32 mouse cellular contexts compared by ENCODE assay signal in the genomic region with DNA sequence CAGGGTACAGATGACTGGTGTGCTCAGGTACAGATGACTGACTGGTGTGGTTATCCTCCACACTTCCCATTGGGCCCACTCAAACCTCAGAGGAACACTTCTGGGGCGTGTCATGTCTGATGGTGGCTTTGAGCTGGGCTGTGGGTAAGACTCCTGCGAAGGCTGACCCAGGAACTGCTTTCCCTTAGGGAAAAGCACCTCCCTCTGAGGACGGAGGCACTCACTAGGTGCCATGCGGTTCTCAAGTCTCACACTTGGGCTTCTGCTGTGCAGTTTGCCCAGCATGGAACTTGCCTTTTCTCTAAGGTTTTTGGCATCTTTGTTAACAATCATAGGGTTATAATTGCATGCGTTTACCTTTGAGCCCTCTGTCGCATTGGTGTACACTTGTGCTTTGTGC. TPM values are rescaled to one million over a fixed set of nuclear protein-coding genes. Genes with fewer than 3 reads are reported as not detected.
A peak's percentile ranks its signal among the peaks of the same experiment; 100 is the strongest.
DNase-seq lines count a peak whose midpoint lies in the region; ATAC-seq lines count a peak whose summit lies in the region.
"Had no signal": no experiment of that assay in that cellular context is flagged by ENCODE, and none has a peak within 500 bp of the region (broad histone marks: within the 10 kb centered on the region; RNA-seq: fewer than 3 reads in every experiment).

No protein-coding gene starts in this region.

- H3K27me3 ChIP-seq in embryonic facial prominence, embryonic 10.5 days (replicated peaks; ENCODE audit: low read depth, poor library complexity, severe bottlenecking) = no peaks in the 10 kb centered on the region
- no peaks in the 10 kb centered on the region for H3K27me3 ChIP-seq in kidney, embryonic 16.5 days (ENCODE audit: insufficient read depth, low read length)
- H3K27me3 ChIP-seq: embryonic facial prominence, embryonic 13.5 days had no signal

- H3K9me3 ChIP-seq in embryonic facial prominence, embryonic 10.5 days = no peaks in the 10 kb centered on the region
- H3K9me3 ChIP-seq in kidney, embryonic 16.5 days (ENCODE audit: low read length) = no peaks in the 10 kb centered on the region
- H3K9me3 ChIP-seq: embryonic facial prominence, embryonic 13.5 days had no signal

- peak; percentile 37 for ATAC-seq in common myeloid progenitor, adult 5-6 weeks (replicated peaks; ENCODE audit: low read depth, poor library complexity, severe bottlenecking)
- 0 out of 2 replicates have a peak, but pooled peaks have one; percentile 26 for ATAC-seq in megakaryocyte-erythroid progenitor cell, adult 5-6 weeks (replicated peaks; ENCODE audit: low FRiP score, low TSS enrichment, poor library complexity, severe bottlenecking)
- no peak for ATAC-seq in kidney, embryonic 16.5 days (ENCODE audit: low FRiP score, low TSS enrichment)
- ATAC-seq: CD4-positive, CD25-positive, alpha-beta regulatory T cell, adult 4 months; forebrain, embryonic 14.5 days; forebrain, postnatal 0 days; hindbrain, postnatal 0 days; inflammation-experienced regulatory T-cells, adult 6 months; intestine, embryonic 16.5 days had no signal

- intact Hi-C loops in heart, postnatal 36 days (cut with DNase I) = no loop called here

- no peaks in the 10 kb centered on the region for H3K79me2 ChIP-seq in macrophage (ENCODE audit: inconsistent target)

- H3K4me1 ChIP-seq in embryonic facial prominence, embryonic 10.5 days = peaks cover 17% of the 10 kb centered on the region
- peaks cover 18% of the 10 kb centered on the region for H3K4me1 ChIP-seq in kidney, embryonic 16.5 days (ENCODE audit: insufficient read depth, low read length)

- DNase-seq in heart, adult 11 months = peak; percentile 74
- DNase-seq in heart, postnatal 36 days = no peak
- DNase-seq in embryonic facial prominence, embryonic 10.5 days (ENCODE audit: low spot score) = no peak
- DNase-seq in gastrocnemius, postnatal 4 days (ENCODE audit: low spot score in 2 of 2) = no peak
- DNase-seq: adrenal gland, adult 2 months; adrenal gland, postnatal 14 days; cerebellum, adult 18-20 months; cerebellum, adult 9-10 months; forebrain, postnatal 0 days; gastrocnemius, postnatal 10 days; gastrocnemius, postnatal 36 days; heart, adult 2 months; heart, postnatal 4 days had no signal

- whole genome bisulfite sequencing in macrophage (ENCODE audit: missing documents) = 65% methylated on average over 6 of the region's 6 CpGs
- 83% methylated on average over 6 of the region's 6 CpGs for WGBS in embryonic facial prominence, embryonic 10.5 days
- 88% methylated on average over 6 of the region's 6 CpGs for WGBS in kidney, embryonic 16.5 days

- H3K9ac ChIP-seq in kidney, embryonic 16.5 days (replicated peaks; ENCODE audit: low read length) = no peak overlapping the region
- H3K9ac ChIP-seq: embryonic facial prominence, embryonic 13.5 days; forebrain, postnatal 0 days; hindbrain, embryonic 14.5 days had no signal

- no peak overlapping the region for H3K4me2 ChIP-seq in kidney, embryonic 16.5 days (replicated peaks; ENCODE audit: low read depth, low read length)
- H3K4me2 ChIP-seq: embryonic facial prominence, embryonic 13.5 days; heart, embryonic 11.5 days; hindbrain, embryonic 14.5 days had no signal

- no peaks in the 10 kb centered on the region for H3K36me3 ChIP-seq in macrophage (ENCODE audit: inconsistent target)
- H3K36me3 ChIP-seq in embryonic facial prominence, embryonic 10.5 days (replicated peaks) = no peaks in the 10 kb centered on the region
- no peaks in the 10 kb centered on the region for H3K36me3 ChIP-seq in kidney, embryonic 16.5 days (ENCODE audit: insufficient read depth, low read length)
- H3K36me3 ChIP-seq: embryonic facial prominence, embryonic 13.5 days had no signal

- H3K27ac ChIP-seq in macrophage = peak overlapping the region; percentile 34
- H3K27ac ChIP-seq in embryonic facial prominence, embryonic 10.5 days (replicated peaks) = no peak overlapping the region
- no peak overlapping the region for H3K27ac ChIP-seq in kidney, embryonic 16.5 days (ENCODE audit: low read length)
- H3K27ac ChIP-seq: embryonic facial prominence, embryonic 13.5 days; heart, adult 2 months; hindbrain, embryonic 14.5 days; hindbrain, postnatal 0 days had no signal

- H3K4me3 ChIP-seq in macrophage (ENCODE audit: inconsistent target) = no peak overlapping the region
- no peak overlapping the region for H3K4me3 ChIP-seq in embryonic facial prominence, embryonic 10.5 days
- no peak overlapping the region for H3K4me3 ChIP-seq in kidney, embryonic 16.5 days (ENCODE audit: low read length)
- H3K4me3 ChIP-seq: embryonic facial prominence, embryonic 13.5 days; erythroblast, embryonic 14.5 days; heart, adult 2 months had no signal

RNA-seq across cellular contexts. Expression of gene Gm28729, which starts 10.4 kb away (rescaled TPM):
- not detected for total RNA-seq in heart, postnatal 36 days (2021)
- total RNA-seq in common myeloid progenitor, adult 5-6 weeks (2017) = not detected in 2 replicates
- total RNA-seq in macrophage (2018; cell fraction: chromatin; rRNA removed) = under 1 TPM in 6 of 26 experiments, not detected in 20; 0.37 to 0.64 (median 0.42) TPM
- under 1 TPM in 2 of 26 experiments, not detected in 24; 0.06 to 0.08 TPM for total RNA-seq in macrophage (2018; cell fraction: cytosol; rRNA removed)
- total RNA-seq in macrophage (2018; cell fraction: nucleus; rRNA removed) = under 1 TPM in 3 of 26 experiments, not detected in 23; 0.22 to 0.54 (median 0.34) TPM
- 0.09 TPM in 1 of 3 replicates, not detected in the others for polyA plus RNA-seq in macrophage (2018)
- total RNA-seq in megakaryocyte-erythroid progenitor cell, adult 5-6 weeks (2014; fragmentation: Nextera tagmentation) = not detected in 2 replicates
- not detected in 2 replicates for total RNA-seq in megakaryocyte-erythroid progenitor cell, adult 5-6 weeks (2017)
- polyA plus RNA-seq in embryonic facial prominence, embryonic 10.5 days (2016; fragmentation: Nextera tagmentation; extraction: Ambion mirVana) = not detected in 2 replicates
- total RNA-seq in gastrocnemius, postnatal 4 days (2021) = 1 to 10 TPM in 1 of 2 experiments, under 1 TPM in 1; 0.66 to 1.0 TPM
- not detected in 2 replicates for polyA plus RNA-seq in kidney, embryonic 16.5 days (2015; fragmentation: Nextera tagmentation; extraction: Ambion mirVana)
- total RNA-seq: adrenal gland, postnatal 14 days; adrenal gland, postnatal 4 days; gastrocnemius, adult 18-20 months; heart, adult 2 months; heart, postnatal 4 days; MEL had no signal
- polyA plus RNA-seq: adrenal gland, adult 2 months; C2C12; CD4-positive, CD25-positive, alpha-beta regulatory T cell, adult 4 months; embryonic facial prominence, embryonic 13.5 days; erythroblast, embryonic 14.5 days; heart, adult 2 months; heart, embryonic 11.5 days; heart, embryonic 14.5 days; heart, postnatal 0 days; inflammation-experienced regulatory T-cells, adult 6 months; intestine, embryonic 16.5 days had no signal

RNA-seq across cellular contexts. Expression of gene Rnf7, which starts 57.0 kb away (rescaled TPM):
- 10 to 100 TPM; 71.1 to 74.7 TPM for total RNA-seq in heart, postnatal 36 days (2021)
- total RNA-seq in common myeloid progenitor, adult 5-6 weeks (2017) = 43.0 and 54.9 TPM in 2 replicates
- 10 to 100 TPM in 17 of 26 experiments, 1 to 10 TPM in 9; 3.3 to 29.2 (median 14.6) TPM for total RNA-seq in macrophage (2018; cell fraction: chromatin; rRNA removed)
- total RNA-seq in macrophage (2018; cell fraction: cytosol; rRNA removed) = 100 to 1,000 TPM in 9 of 26 experiments, 10 to 100 TPM in 17; 71.0 to 128 (median 94.6) TPM
- total RNA-seq in macrophage (2018; cell fraction: nucleus; rRNA removed) = 10 to 100 TPM; 11.7 to 54.8 (median 26.2) TPM
- polyA plus RNA-seq in macrophage (2018) = 113 to 148 TPM (median 123 TPM) in 3 replicates
- total RNA-seq in megakaryocyte-erythroid progenitor cell, adult 5-6 weeks (2014; fragmentation: Nextera tagmentation) = 79.3 and 98.7 TPM in 2 replicates
- total RNA-seq in megakaryocyte-erythroid progenitor cell, adult 5-6 weeks (2017) = 30.5 and 54.9 TPM in 2 replicates
- polyA plus RNA-seq in embryonic facial prominence, embryonic 10.5 days (2016; fragmentation: Nextera tagmentation; extraction: Ambion mirVana) = 264 and 272 TPM in 2 replicates
- 10 to 100 TPM; 87.3 to 91.2 TPM for total RNA-seq in gastrocnemius, postnatal 4 days (2021)
- polyA plus RNA-seq in kidney, embryonic 16.5 days (2015; fragmentation: Nextera tagmentation; extraction: Ambion mirVana) = 204 and 207 TPM in 2 replicates
